Mouse (Mus musculus) heart, postnatal 36 days (tissue): ENCODE results near the gene Wfdc8. TPM values are rescaled to one million over a fixed set of nuclear protein-coding genes. Genes with fewer than 3 reads are reported as not detected.
"Not testable (repeated sequence)": the region's sequence is repeated elsewhere in the genome, so short reads cannot be mapped to it uniquely, and the experiment has no call there.

Experiments used
- DNase-seq, 2 experiments: peaks; one replicate each; pipeline ENCODE4 v3.0.0; 2021 to 2022
- intact Hi-C: fragments of 180-260 bp; cut with DNase I; formaldehyde crosslinking; loops from one replicate; pipeline ENCODE4 v1.15.1; 2025
- total RNA-seq, 2 experiments: library from RNA; stranded (reverse); gene quantifications; 2 replicates each; pipeline ENCODE4 v1.2.3; 2021

Wfdc8 gene
- total RNA-seq = not detected

DNA sequence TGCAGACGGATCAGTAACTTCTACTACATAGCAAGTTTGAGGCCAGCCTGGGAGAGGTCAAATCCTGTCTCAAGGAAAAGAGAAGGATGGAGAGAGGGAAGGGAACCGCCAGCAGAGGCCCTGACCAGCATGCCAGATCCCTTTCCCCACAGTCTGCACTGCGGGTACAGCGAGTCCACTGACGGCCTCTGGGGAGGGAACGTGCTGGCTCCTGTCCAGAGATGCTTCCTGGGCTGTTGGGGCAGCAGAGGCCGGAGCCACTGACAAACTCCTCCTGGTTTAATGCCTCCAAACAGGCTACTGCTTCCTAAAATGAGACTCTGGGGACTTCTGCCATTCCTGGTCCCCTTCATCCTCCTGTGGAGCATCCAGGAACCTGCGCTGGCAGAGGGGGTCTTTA lies at the start of gene Wfdc8, which contains the start of gene Wfdc6b:
TSS of gene Wfdc8 (minus strand) at position 156 of the 400 bp plus-strand sequence.
TSS of gene Wfdc6b (plus strand) at position 52 of the 400 bp plus-strand sequence.
- DNase-seq = peak; percentile 49 to 54
- intact Hi-C loops = not testable (repeated sequence)

DNA sequence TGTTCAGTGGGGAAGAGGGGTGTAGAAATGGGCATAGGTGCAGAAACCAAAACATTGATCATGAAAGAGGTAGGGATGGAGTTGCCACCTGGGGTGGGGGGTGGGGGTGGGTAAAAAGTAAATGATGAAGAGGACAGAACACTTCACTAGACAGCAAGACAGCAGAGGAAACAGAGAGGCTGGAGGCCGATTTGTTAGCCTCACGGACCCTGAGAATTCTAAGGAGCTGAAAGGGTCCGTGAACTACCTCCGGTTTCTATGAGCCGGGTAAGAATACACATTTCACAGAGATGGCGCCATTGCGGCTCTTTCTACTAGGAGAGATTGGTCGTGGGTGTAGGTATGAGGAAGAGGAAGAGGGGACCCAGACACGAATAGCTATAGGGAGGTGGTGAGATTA lies 43.1 kb upstream of the Wfdc8 start, which contains the start of gene Wfdc9:
TSS of gene Wfdc9 (minus strand) at position 101 of the 400 bp plus-strand sequence.
- no peak for DNase-seq

DNA sequence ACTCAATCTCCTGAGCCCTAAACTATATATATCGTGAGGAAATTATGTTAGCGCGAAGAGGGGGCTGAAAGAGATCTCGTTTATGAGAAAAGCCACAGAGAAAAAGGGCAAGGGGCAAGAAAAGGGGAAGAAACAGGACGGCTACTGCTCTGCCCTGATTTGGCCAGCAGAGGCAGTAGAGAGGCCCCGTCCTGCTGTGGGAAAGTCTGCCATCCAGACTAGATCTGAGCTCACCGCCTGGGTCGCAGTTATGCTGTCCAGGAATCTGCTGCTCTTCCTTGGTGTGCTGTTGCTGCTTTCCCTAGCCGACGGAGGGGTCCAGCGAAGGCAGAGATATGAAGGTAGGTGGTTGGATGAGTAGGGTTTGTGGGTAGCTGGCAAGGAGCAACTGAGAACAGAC lies 42.4 kb upstream of the Wfdc8 start, which contains the start of gene Wfdc10:
TSS of gene Wfdc10 (plus strand) at position 189 of the 400 bp plus-strand sequence.
- DNase-seq = peak; percentile 15 to 48
- intact Hi-C loops = no loop called here

More for the DNA sequence above, 43.1 kb upstream of the Wfdc8 start, which contains the start of gene Wfdc9:
- intact Hi-C loops = no loop called here

DNA sequence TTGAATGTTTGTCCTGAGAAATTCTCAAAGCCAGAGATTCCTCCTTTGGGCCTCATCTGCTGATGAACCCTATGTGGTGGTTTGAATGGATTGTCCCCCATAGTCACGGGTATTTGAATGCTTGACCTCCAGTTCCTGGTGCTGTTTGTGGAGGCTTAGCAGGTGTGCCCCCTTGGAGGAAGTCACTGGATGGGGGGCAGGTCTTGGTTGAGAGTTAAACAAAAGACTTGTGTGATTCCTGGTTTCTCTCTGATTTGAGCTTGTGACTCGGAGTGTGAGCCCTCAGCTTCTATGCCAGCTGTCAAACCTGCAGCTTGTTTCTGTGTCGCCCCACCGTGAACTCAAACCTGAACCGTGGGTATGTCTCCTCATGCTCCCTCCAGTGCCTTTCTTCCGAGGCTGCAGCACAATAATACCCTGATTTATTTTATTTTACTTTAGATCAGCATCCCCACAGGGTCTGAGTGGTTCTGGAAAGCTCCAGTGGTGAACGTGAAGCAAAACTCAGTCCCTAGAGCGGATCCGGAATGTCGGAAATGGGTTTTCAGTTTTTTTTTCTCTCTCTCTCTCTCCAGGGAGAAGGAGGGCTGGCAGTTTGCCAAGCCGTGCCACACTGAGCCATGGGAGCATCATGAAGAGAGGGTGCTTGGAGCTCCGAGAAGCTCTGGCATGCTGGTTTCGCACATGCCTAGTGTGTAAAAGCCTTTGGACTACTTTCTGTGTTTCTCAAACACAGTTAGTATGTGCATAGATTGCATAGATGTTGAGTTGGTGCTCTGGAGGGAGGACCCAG lies 28.7 kb upstream of the Wfdc8 start:
- intact Hi-C loops = no loop called here
- no peak for DNase-seq

DNA sequence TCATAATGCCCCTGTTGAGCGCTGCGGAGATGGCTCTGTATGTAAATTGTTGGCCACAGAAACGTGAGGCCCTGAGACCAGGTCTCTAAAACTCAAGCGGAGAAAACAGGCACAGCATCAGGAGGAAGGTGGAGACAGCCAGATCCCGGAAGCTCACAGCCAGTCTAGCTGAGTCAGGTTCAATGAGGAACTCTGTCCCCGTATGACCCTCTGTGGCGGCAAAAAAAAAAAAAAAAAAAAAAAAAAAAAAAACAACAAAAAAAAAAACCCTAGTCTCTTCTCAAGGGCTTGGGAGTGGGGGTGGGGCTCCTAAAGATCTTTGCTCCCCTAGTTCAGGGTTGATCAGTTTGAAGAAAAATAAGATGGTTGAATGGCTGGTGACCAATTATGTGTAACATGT lies 27.7 kb upstream of the Wfdc8 start:
- intact Hi-C loops = no loop called here
- DNase-seq = no peak

DNA sequence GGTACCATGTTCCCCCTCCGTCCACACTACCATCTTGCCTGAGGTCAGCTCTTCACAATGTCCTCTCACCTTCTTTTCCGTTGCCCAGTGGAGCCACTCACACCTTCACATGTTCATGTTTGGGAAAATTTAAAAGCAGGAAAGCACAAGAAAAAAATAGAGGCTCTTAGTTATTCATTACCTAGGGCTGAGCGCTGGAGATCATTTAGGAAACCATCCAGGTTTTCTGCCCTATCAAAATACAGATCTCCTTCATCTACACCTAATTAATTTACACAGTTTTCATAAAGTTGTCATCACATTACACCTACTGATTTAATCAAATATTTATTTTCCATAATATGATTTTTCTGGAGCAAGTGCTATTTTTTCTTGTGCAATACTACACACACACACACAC lies 25.3 kb upstream of the Wfdc8 start, which contains the start of gene Wfdc16:
TSS of gene Wfdc16 (minus strand) at position 101 of the 400 bp plus-strand sequence.
- no peak for DNase-seq
- intact Hi-C loops = no loop called here

DNA sequence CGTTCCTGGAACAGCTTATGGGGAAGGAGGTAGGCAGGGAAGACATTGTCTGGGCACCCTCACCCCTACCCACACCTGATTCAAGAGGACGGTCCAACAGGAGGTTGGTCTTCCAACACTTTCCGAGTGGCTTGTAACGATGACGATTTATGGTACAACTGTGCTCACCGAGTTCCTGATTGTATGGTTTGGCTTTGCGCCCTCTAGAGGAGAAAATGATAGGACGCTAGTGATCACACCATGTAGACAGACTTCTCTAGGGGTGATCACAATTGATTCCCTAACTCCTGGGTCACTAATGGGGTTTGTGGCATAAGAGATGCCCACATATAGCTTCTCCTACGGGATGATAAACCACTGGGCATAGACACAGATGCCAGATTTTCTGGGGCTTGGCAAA lies 21.8 kb upstream of the Wfdc8 start:
- DNase-seq = no peak
- intact Hi-C loops = no loop called here

DNA sequence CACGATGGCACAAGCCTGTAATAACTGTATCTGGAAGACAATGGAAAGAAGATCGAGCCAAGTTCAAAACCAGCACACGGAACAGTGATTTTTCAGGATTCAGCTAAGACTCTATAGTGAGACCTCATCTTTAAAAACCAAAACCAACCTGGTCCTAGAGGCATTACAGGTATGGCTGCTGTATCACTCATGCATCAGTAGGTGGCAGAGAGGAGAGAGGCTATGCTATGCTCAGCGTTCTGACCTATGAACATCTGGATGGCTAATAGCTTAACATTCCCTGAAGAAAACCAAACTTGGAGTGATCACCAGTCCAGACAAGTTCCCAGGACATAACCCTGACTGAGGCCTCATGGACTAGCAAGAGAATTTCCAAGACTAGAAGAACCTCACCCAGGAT lies 8.3 kb upstream of the Wfdc8 start:
- no peak for DNase-seq
- intact Hi-C loops = no loop called here

DNA sequence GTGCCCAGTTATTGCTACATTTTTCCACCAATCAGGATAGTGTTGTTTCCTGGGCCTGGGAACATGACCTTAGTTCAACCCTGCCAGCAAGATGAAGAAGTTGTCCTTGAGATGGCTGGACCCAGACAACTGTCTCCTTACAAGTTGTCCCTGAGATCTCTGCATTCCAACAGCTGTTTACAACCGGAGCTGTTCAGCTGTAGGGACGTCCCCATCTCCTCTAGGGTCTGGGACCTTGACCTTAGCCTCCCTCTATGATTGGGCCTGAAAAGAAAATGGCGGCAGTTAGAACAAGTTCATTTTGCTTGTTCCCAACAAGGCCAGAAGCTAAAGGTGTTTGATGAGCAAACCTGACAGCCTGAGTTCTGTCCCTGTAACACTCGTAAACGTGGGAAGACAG lies 5.6 kb upstream of the Wfdc8 start:
- intact Hi-C loops = no loop called here

DNA sequence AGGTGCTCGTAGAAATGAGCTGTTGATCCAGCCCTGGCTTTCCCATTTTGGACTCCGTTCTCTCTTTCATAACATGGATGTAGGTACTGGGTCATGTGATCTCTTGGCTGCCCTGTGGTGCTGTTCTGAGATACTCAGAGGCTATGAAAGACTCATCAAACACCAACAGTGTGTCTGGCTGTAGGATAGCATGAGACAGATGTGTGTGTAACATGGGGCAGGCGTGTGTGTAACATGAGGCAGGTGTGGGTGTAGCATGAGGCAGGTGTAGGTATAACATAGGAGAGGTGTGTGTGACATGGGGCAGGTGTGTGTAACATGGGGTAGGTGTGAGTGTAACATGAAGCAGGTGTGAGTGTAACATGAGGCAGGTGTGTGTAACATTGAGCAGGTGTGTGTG lies 2.0 kb upstream of the Wfdc8 start:
- DNase-seq = no peak
- intact Hi-C loops = no loop called here

More for the DNA sequence above, 5.6 kb upstream of the Wfdc8 start:
- no peak for DNase-seq

DNA sequence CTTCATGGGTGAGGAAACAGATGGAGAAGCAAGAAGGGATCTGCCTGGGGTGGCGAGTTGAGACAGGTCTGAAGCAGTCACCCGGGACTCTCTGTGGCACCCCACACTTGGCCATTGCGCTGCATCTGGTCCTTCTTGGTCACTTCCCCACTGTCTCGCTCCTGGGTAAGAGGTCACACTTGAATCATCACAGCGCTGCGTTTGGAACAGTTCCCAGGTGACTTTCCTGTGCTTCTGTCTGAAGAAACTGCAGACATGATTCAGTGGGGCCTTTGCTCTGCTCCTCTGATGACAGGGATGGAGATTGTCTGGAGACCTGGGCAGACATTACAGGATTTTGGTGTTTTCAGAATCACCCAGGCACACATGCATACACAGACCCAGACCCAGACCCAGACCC lies 4.6 kb downstream of the Wfdc8 start:
- DNase-seq = no peak
- intact Hi-C loops = no loop called here

DNA sequence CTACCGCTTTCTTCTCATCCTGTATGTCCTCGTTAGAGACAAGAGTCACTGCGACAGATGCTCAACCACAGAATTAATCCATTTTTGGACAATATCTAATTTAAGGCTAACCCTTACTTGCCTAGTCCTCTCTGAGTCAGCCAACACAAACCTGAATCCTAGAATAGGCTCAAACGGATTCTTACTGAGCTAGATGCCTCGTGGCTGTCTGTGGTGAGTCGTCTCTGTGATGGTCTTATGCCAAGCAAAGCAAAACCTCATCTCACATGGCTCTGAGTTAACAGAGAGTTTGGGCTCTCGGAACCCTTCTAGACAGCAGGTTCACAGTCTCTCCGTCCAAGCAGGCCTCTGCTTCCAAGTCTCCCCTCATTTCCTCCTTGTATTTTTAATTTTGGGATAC lies 9.0 kb downstream of the Wfdc8 start:
- intact Hi-C loops = no loop called here
- no peak for DNase-seq

DNA sequence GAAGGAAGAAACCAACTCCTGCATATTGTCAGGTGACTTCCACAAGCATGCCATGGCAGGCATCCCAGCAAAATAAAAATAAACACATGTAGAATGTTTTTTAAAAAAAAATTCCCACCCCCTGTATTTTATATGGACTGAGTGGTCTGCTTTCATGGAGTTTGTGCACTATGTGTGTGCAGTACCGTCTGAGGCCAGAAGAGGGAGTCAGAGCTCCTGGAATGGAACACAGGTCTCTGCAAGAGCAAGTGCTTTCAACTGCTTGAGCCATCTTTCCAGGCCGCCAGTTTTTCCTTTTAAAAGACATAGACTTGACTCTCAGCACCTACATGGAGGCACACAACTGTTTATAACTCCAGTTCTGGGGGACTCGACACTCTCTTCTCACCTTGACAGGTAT lies 9.9 kb downstream of the Wfdc8 start:
- no peak for DNase-seq
- intact Hi-C loops = no loop called here

DNA sequence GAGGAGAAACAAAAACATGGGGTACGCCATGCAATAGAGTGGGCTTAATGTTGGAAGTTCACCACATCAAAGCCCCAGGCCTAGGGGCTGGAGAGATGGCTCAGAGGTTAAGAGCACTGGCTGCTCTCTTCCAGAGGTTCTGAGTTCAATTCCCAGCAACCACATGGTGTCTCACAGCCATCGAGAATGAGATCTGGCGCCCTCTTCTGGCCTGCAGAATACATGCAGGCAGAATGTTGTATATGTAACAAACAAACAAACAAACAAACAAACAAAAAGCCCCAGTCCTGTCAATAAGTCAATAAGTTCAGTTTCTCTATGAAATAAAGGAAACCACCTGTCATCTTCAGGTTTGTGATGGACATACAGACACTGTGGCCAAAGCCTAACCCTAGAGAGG lies 13.2 kb downstream of the Wfdc8 start:
- no peak for DNase-seq
- intact Hi-C loops = no loop called here

DNA sequence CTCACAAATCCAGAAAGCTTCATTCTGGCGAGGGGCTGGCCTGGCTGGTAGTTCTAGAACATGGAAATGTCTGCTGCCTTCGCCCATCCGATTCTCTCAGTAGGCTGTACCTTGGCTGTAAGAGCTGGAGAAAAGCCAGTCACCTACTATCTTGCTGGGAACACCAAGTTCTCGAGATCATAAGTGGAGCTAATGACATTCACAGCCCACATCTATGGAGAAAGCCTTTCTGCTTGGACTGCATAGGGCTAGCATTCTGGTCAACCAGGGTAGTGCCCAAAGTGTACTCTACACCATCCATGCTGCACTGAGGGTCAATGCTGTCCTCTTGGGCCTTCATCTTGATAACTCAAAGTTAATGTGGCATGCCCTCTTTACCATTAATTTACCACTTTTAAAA lies 19.9 kb downstream of the Wfdc8 start, which contains the start of gene Eppin:
TSS of gene Eppin (minus strand) at position 101 of the 400 bp plus-strand sequence.
- DNase-seq = no peak
- intact Hi-C loops = loop anchor here (2.0 kb wide), 1 partner anchor 203 kb away; no protein-coding TSS in a partner anchor

DNA sequence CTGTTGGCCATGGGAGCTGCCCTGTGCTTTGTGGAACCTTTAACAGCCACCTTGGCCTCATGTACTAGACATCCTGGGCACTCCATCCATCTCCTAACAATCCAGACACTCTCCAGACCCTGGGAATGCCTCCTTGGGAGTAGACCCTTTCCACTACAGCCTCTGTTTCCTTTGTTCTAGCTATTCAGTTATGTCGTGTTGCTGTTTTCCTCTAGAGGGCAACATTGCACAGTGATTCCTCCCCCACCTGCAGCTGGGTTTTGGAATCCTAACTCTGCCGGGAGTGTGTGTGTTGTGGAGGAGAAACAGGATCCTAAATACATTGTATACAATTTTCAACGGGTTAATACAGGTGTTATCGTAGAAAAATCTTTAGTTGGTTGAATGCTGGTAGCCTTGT lies 21.4 kb downstream of the Wfdc8 start:
- DNase-seq = no peak
- intact Hi-C loops = loop anchor here (1.0 to 2.0 kb wide), 2 partner anchors 134 to 205 kb away; no protein-coding TSS in a partner anchor

DNA sequence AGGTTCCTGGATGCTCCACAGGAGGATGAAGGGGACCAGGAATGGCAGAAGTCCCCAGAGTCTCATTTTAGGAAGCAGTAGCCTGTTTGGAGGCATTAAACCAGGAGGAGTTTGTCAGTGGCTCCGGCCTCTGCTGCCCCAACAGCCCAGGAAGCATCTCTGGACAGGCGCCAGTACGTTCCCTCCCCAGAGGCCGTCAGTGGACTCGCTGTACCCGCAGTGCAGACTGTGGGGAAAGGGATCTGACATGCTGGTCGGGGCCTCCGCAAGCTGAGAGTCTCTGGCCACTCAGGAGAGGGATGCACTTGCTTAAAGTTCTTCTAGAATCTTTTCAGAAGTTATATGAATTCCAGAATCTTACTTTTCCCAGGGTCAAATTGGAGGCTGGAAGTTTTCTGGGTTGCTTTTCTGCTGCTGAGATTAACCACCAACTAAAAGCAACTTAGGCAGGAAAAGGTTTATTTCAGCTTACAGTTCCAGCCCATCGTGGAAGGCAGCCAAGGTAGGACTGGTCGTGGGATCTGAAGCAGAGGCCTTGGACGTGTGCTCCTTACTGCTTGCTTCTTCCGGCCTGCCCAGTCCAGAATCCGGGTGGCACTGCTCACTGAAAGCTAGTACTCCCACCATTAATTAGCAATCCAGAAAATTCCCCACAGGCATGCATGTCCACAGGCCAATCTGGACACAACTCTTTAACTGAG lies 28.3 kb downstream of the Wfdc8 start, which contains the start of gene Wfdc6a:
TSS of gene Wfdc6a (minus strand) at position 423 of the 701 bp plus-strand sequence.
- peak; percentile 43 to 49 for DNase-seq
- intact Hi-C loops = not testable (repeated sequence)

DNA sequence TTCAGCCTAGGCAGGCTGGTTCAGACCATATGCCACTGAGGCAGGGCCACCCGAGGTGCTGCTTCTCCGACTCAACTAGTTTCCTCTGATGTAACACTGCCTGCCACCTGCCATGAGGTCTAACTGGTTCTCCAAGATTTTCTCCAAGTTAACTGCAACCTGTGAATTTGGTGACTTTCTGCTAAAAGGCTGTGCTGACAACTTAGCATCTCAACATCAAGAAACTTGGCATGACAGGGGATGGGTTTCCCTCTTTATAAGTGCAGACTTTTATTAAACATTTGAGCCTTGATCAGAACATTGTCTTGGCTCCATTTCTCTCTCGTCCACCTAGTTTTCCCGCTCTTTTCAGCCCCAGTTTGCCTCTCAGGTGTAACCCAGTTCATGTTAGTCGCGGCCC lies 40.1 kb downstream of the Wfdc8 start, which contains the start of gene Spint3:
TSS of gene Spint3 (minus strand) at position 101 of the 400 bp plus-strand sequence.
- DNase-seq, intact Hi-C loops: not testable (repeated sequence)

DNA sequence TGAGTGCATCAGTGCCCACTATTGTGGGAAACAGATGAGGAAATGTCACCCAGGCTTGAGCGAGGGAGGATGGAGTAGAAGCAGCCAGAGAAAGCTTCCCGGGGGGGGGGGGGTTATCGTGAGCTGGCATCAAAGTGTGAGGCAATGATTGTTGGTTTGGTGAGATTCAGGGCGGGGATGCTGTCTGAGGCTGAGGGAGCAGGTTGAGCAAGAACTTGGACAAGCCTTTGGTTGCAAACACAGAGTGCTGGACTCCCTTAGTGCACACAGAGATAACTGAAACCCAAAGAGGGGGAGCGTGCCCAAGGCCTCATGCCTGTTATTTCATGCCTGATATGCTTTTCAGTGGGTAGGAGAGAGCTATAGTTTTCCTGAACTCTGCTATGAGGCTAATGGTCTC lies 46.0 kb downstream of the Wfdc8 start:
- intact Hi-C loops = no loop called here

DNA sequence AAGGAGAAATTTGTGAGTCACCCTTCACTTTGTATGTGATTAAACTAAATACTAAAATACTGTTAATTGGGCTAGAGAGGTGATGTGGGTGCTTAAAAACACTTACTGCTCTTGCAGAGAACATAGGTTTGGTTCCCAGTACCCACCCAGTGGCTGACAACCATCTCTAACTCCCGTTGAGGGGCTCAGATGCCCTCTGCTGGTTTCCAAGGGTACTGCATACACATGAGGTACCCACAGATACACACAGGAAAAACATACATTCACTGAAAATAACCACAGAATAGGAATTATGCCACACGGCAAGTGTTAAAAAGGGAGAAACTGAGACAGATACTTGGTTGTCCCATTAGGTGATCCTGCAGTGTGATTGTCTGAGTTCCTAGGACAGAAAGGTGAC lies 46.4 kb downstream of the Wfdc8 start:
- DNase-seq = no peak
- intact Hi-C loops = no loop called here

More for the DNA sequence above, 46.0 kb downstream of the Wfdc8 start:
- DNase-seq = no peak

DNA sequence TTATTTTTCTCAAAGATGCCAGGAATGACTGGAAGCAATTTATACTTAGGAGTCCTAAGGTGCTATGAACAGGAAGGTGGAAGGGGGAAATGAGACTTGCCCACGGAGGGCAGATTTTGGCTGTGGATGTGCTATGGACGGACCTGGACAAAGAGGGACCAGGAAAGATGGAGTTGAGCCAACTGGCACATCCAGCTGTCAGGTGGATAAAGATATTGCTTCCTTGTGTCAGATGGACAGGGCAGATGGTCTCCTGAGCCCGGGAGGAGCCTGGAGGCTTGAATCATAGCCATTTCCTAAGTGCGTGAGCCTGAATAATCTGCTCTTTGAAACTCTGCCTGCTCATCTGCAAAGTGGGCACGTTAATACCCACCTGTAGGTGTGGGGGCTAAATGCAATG lies 49.1 kb downstream of the Wfdc8 start:
- intact Hi-C loops = no loop called here

More for the DNA sequence above, 49.1 kb downstream of the Wfdc8 start:
- DNase-seq = no peak
